ENCODE assay signal across 9 mouse cellular contexts in genomic region chr2:165529106-165529505, GRCm38 (mm10). TPM values are rescaled to one million over a fixed set of nuclear protein-coding genes. Genes with fewer than 3 reads are reported as not detected.
DNase-seq lines count a peak whose midpoint lies in the region; ATAC-seq and TF ChIP-seq lines count a peak whose summit lies in the region.
"Had no signal": no experiment of that assay in that cellular context is flagged by ENCODE, and none has a peak within 500 bp of the region (broad histone marks: within the 10 kb centered on the region; RNA-seq: fewer than 3 reads in every experiment).

No protein-coding gene starts in this region.

- WGBS in forebrain, embryonic 15.5 days = 14% methylated on average over 8 of the region's 8 CpGs

- H3K4me2 ChIP-seq in forebrain, embryonic 15.5 days (replicated peaks) = no peak overlapping the region
- H3K4me2 ChIP-seq: lung, embryonic 15.5 days had no signal

- H3K27ac ChIP-seq in forebrain, embryonic 15.5 days (replicated peaks) = no peak overlapping the region
- H3K27ac ChIP-seq: lung, embryonic 15.5 days had no signal

- peak; percentile 34 to 82 for DNase-seq in heart, adult 18-20 months
- DNase-seq in heart, adult 11 months = no peak
- DNase-seq in c-Kit-positive CD71-negative TER-119-negative erythroid progenitor cells, embryonic 14.5 days (ENCODE audit: low read depth) = peak; percentile 28
- DNase-seq in layer of hippocampus, postnatal 14 days (ENCODE audit: low spot score in 2 of 2) = peak; percentile 69
- DNase-seq in mesoderm, embryonic 11.5 days (ENCODE audit: low read depth, low spot score) = peak; percentile 76
- DNase-seq in spleen, postnatal 10 days (ENCODE audit: low spot score in 2 of 2) = peak; percentile 42 to 68

- no peaks in the 10 kb centered on the region for H3K9me3 ChIP-seq in E14TG2a.4 (ENCODE audit: low read length)
- no peaks in the 10 kb centered on the region for H3K9me3 ChIP-seq in forebrain, embryonic 15.5 days
- H3K9me3 ChIP-seq: lung, embryonic 15.5 days had no signal

- peak; percentile 57; the same call in 1 of the 2 replicates for ATAC-seq in forebrain, embryonic 15.5 days (replicated peaks)

- no peaks in the 10 kb centered on the region for H3K36me3 ChIP-seq in E14TG2a.4 (ENCODE audit: insufficient read depth, low read length)
- no peaks in the 10 kb centered on the region for H3K36me3 ChIP-seq in forebrain, embryonic 15.5 days
- H3K36me3 ChIP-seq: lung, embryonic 15.5 days had no signal

- H3K4me3 ChIP-seq in E14TG2a.4 (replicated peaks; ENCODE audit: low read length) = no peak overlapping the region
- H3K4me3 ChIP-seq in forebrain, embryonic 15.5 days = no peak overlapping the region
- H3K4me3 ChIP-seq: lung, embryonic 15.5 days had no signal

- peaks cover 25% of the 10 kb centered on the region for H3K27me3 ChIP-seq in E14TG2a.4 (ENCODE audit: insufficient read depth, low read length)
- no peaks in the 10 kb centered on the region for H3K27me3 ChIP-seq in forebrain, embryonic 15.5 days
- H3K27me3 ChIP-seq: lung, embryonic 15.5 days had no signal

- H3K9ac ChIP-seq in forebrain, embryonic 15.5 days (replicated peaks) = no peak overlapping the region
- H3K9ac ChIP-seq: lung, embryonic 15.5 days had no signal

- no peaks in the 10 kb centered on the region for H3K4me1 ChIP-seq in E14TG2a.4 (replicated peaks; ENCODE audit: low read depth, low read length)
- H3K4me1 ChIP-seq in forebrain, embryonic 15.5 days = no peaks in the 10 kb centered on the region
- H3K4me1 ChIP-seq: lung, embryonic 15.5 days had no signal

- TF ChIP-seq CTCF in E14TG2a.4 (conservative IDR thresholded peaks at IDR 0.05; ENCODE audit: low read length) = peak; percentile 96

RNA-seq across cellular contexts. Expression of gene Slc2a10, which starts 25.5 kb away (rescaled TPM):
- 1 to 10 TPM; 5.7 to 7.0 TPM for total RNA-seq in heart, adult 18-20 months (2021)
- 2.4 and 2.6 TPM in 2 replicates for polyA plus RNA-seq in forebrain, embryonic 15.5 days (2015; fragmentation: Nextera tagmentation; extraction: Ambion mirVana)
- total RNA-seq in layer of hippocampus, postnatal 14 days (2021) = 1 to 10 TPM; 1.0 to 1.1 TPM

RNA-seq across cellular contexts. Expression of gene Trp53rka, which starts 36.0 kb away (rescaled TPM):
- total RNA-seq in heart, adult 18-20 months (2021) = 10 to 100 TPM; 10.5 to 12.6 TPM
- polyA plus RNA-seq in forebrain, embryonic 15.5 days (2015; fragmentation: Nextera tagmentation; extraction: Ambion mirVana) = 47.1 and 48.6 TPM in 2 replicates
- total RNA-seq in layer of hippocampus, postnatal 14 days (2021) = 10 to 100 TPM; 16.8 to 19.9 TPM

RNA-seq across cellular contexts. Expression of gene Slc13a3, which starts 56.1 kb away (rescaled TPM):
- under 1 TPM; 0.25 to 0.31 TPM for total RNA-seq in heart, adult 18-20 months (2021)
- 5.3 and 5.4 TPM in 2 replicates for polyA plus RNA-seq in forebrain, embryonic 15.5 days (2015; fragmentation: Nextera tagmentation; extraction: Ambion mirVana)
- 10 to 100 TPM; 13.0 to 19.6 TPM for total RNA-seq in layer of hippocampus, postnatal 14 days (2021)

Comparison
In these comparisons a context has a peak if more than half of its experiments do, and no peak if none do; other contexts are left out.
1. RNA of gene Slc13a3, which starts 56.1 kb away (total RNA-seq): 13.0 to 19.6 TPM in layer of hippocampus, postnatal 14 days; 0.25 to 0.31 TPM in heart, adult 18-20 months; every median in the first group is over 10 times any median in the second.